Mouse (Mus musculus) liver, embryonic 12.5 days (tissue): ENCODE measurements around the gene Pola1. TPM values are rescaled to one million over a fixed set of nuclear protein-coding genes. Genes with fewer than 3 reads are reported as not detected.
A peak's percentile ranks its signal among the peaks of the same experiment; 100 is the strongest.

Source experiments
- ATAC-seq: fragments of 200-750 bp; cut with Nextera tagmentation; 2 replicates; pipeline ENCODE4 v1.8.0; 2017; ENCODE audit warnings: moderate number of reproducible peaks, mild to moderate bottlenecking, moderate library complexity
- H3K27ac ChIP-seq: fragments of 300-500 bp; sonication (generic); 2 replicates; pipeline ENCODE4 v1.5.1; 2016; ENCODE audit warnings: mild to moderate bottlenecking
- H3K27me3 ChIP-seq: fragments of 300-500 bp; sonication (generic); replicated peaks from 2 replicates; pipeline ENCODE4 v1.6.1; 2016; ENCODE audit warnings: mild to moderate bottlenecking, moderate library complexity
- H3K36me3 ChIP-seq: fragments of 300-500 bp; sonication (generic); 2 replicates; pipeline ENCODE4 v1.6.1; 2016; ENCODE audit warnings: mild to moderate bottlenecking, moderate library complexity
- H3K4me1 ChIP-seq: fragments of 300-500 bp; sonication (generic); 2 replicates; pipeline ENCODE4 v1.6.1; 2016
- H3K4me2 ChIP-seq: fragments of 300-500 bp; sonication (generic); 2 replicates; pipeline ENCODE4 v1.6.1; 2016; ENCODE audit warnings: mild to moderate bottlenecking, moderate library complexity
- H3K4me3 ChIP-seq: fragments of 300-500 bp; sonication (generic); 2 replicates; pipeline ENCODE4 v1.5.1; 2016; ENCODE audit warnings: mild to moderate bottlenecking, moderate library complexity
- H3K9ac ChIP-seq: fragments of 300-500 bp; sonication (generic); 2 replicates; pipeline ENCODE4 v1.6.1; 2016; ENCODE audit warnings: mild to moderate bottlenecking, moderate library complexity
- H3K9me3 ChIP-seq: fragments of 300-500 bp; sonication (generic); replicated peaks from 2 replicates; pipeline ENCODE4 v1.6.1; 2016; ENCODE audit warnings: mild to moderate bottlenecking, moderate library complexity
- WGBS: fragments of 180-500 bp; shearing (Covaris S2); methylation state at CpG from one replicate; pipeline ENCODE4 v1.1.7; 2016; ENCODE audit not compliant: insufficient replicate concordance; 5-methylcytosine and 5-hydroxymethylcytosine counted together
- polyA plus RNA-seq: library from polyadenylated mRNA; unstranded; fragments of >200 nt; fragmentation: Nextera tagmentation; extraction: Ambion mirVana; gene quantifications from 2 replicates; pipeline ENCODE4 v1.2.1, GENCODE M21; 2016

Gene Pola1
- polyA plus RNA-seq, 1 experiment from 2014 or later: 23.1 TPM

GRCm38 (mm10) chrX:93634861-93635375, 3.0 kb upstream of the Pola1 start:
- Histone ChIP-seq H3K4me3 (no peak overlapping the region), H3K27ac (no peak overlapping the region), H3K4me2 (no peak overlapping the region), H3K36me3 (no peaks in the 10 kb centered on the region), H3K27me3 (peaks cover 7% of the 10 kb centered on the region; the same call in 1 of the 2 replicates), H3K9me3 (no peaks in the 10 kb centered on the region), H3K9ac (no peak overlapping the region), H3K4me1 (peaks cover 5% of the 10 kb centered on the region; the same call in 1 of the 2 replicates)
- WGBS: 61% methylated on average over 2 of the region's 2 CpGs
- ATAC-seq: no peak

GRCm38 (mm10) chrX:93630256-93630655, 1.7 kb downstream of the Pola1 start:
- Histone ChIP-seq H3K4me3 (peak overlapping the region; percentile 64), H3K36me3 (peaks cover 15% of the 10 kb centered on the region), H3K27me3 (0 out of 2 replicates have a peak, but pooled peaks cover 3% of the 10 kb centered on the region), H3K4me1 (peaks cover 15% of the 10 kb centered on the region), H3K9me3 (no peaks in the 10 kb centered on the region), H3K27ac (no peak overlapping the region), H3K4me2 (peak overlapping the region; percentile 70), H3K9ac (no peak overlapping the region)
- ATAC-seq: no peak
- 54% methylated on average over 1 of the region's 1 CpGs for WGBS

- no peaks in the 10 kb centered on the region for H3K4me1 ChIP-seq
- H3K9me3 ChIP-seq: no peaks in the 10 kb centered on the region
- H3K36me3 ChIP-seq: peaks cover 61% of the 10 kb centered on the region
- H3K4me2 ChIP-seq: no peak overlapping the region
- no peak overlapping the region for H3K4me3 ChIP-seq
- H3K9ac ChIP-seq: no peak overlapping the region
- ATAC-seq: no peak
- no peak overlapping the region for H3K27ac ChIP-seq
- H3K27me3 ChIP-seq: no peaks in the 10 kb centered on the region
- 47% methylated on average over 1 of the region's 1 CpGs for WGBS
Measured at GRCm38 (mm10) chrX:93602214-93602613, 29.7 kb downstream of the Pola1 start.

GRCm38 (mm10) chrX:93594283-93594682, 37.7 kb downstream of the Pola1 start:
- no peak overlapping the region for H3K27ac ChIP-seq
- no peaks in the 10 kb centered on the region for H3K4me1 ChIP-seq
- no peak overlapping the region for H3K4me2 ChIP-seq
- no peaks in the 10 kb centered on the region for H3K27me3 ChIP-seq
- no peak overlapping the region for H3K4me3 ChIP-seq
- no peaks in the 10 kb centered on the region for H3K9me3 ChIP-seq
- H3K36me3 ChIP-seq: peaks cover 53% of the 10 kb centered on the region
- 87% methylated on average over 4 of the region's 4 CpGs for WGBS
- ATAC-seq: no peak
- no peak overlapping the region for H3K9ac ChIP-seq

GRCm38 (mm10) chrX:93580931-93581330, 51.0 kb downstream of the Pola1 start:
- Histone ChIP-seq H3K27ac (no peak overlapping the region), H3K9me3 (no peaks in the 10 kb centered on the region), H3K4me2 (no peak overlapping the region), H3K4me1 (no peaks in the 10 kb centered on the region), H3K9ac (no peak overlapping the region), H3K27me3 (no peaks in the 10 kb centered on the region), H3K4me3 (no peak overlapping the region), H3K36me3 (peaks cover 39% of the 10 kb centered on the region)
- no peak for ATAC-seq
- 83% methylated on average over 2 of the region's 2 CpGs for whole genome bisulfite sequencing

- Histone ChIP-seq H3K27me3 (no peaks in the 10 kb centered on the region), H3K9ac (no peak overlapping the region), H3K4me1 (no peaks in the 10 kb centered on the region), H3K27ac (no peak overlapping the region), H3K36me3 (peaks cover 19% of the 10 kb centered on the region), H3K4me3 (no peak overlapping the region), H3K4me2 (no peak overlapping the region), H3K9me3 (no peaks in the 10 kb centered on the region)
- ATAC-seq: no peak
- WGBS: 27% methylated on average over 1 of the region's 1 CpGs
Measured at GRCm38 (mm10) chrX:93557171-93557570, 74.8 kb downstream of the Pola1 start.

- no peak overlapping the region for H3K4me3 ChIP-seq
- 83% methylated on average over 2 of the region's 2 CpGs for WGBS
- no peak overlapping the region for H3K9ac ChIP-seq
- no peak for ATAC-seq
- H3K4me2 ChIP-seq: no peak overlapping the region
- H3K36me3 ChIP-seq: 0 out of 2 replicates have a peak, but pooled peaks cover 17% of the 10 kb centered on the region
- no peak overlapping the region for H3K27ac ChIP-seq
- H3K9me3 ChIP-seq: no peaks in the 10 kb centered on the region
- H3K4me1 ChIP-seq: no peaks in the 10 kb centered on the region
- H3K27me3 ChIP-seq: no peaks in the 10 kb centered on the region
Measured at GRCm38 (mm10) chrX:93539779-93540178, 92.2 kb downstream of the Pola1 start.

- H3K4me1 ChIP-seq: no peaks in the 10 kb centered on the region
- no peaks in the 10 kb centered on the region for H3K9me3 ChIP-seq
- H3K9ac ChIP-seq: no peak overlapping the region
- no peak overlapping the region for H3K4me2 ChIP-seq
- no peaks in the 10 kb centered on the region for H3K27me3 ChIP-seq
- no peaks in the 10 kb centered on the region; the same call in 1 of the 2 replicates for H3K36me3 ChIP-seq
- H3K4me3 ChIP-seq: no peak overlapping the region
- no peak for ATAC-seq
- no peak overlapping the region for H3K27ac ChIP-seq
- 62% methylated on average over 2 of the region's 2 CpGs for WGBS
Measured at GRCm38 (mm10) chrX:93502865-93503353, 129.0 kb downstream of the Pola1 start.

GRCm38 (mm10) chrX:93497597-93497996, 134.4 kb downstream of the Pola1 start:
- no peak overlapping the region for H3K27ac ChIP-seq
- no peaks in the 10 kb centered on the region for H3K27me3 ChIP-seq
- no peak overlapping the region for H3K4me3 ChIP-seq
- H3K4me2 ChIP-seq: no peak overlapping the region
- no peaks in the 10 kb centered on the region for H3K9me3 ChIP-seq
- no peaks in the 10 kb centered on the region for H3K36me3 ChIP-seq
- no peaks in the 10 kb centered on the region for H3K4me1 ChIP-seq
- WGBS: 86% methylated on average over 6 of the region's 6 CpGs
- ATAC-seq: no peak
- no peak overlapping the region for H3K9ac ChIP-seq

- H3K27me3 ChIP-seq: no peaks in the 10 kb centered on the region
- WGBS: 43% methylated on average over 1 of the region's 1 CpGs
- H3K4me1 ChIP-seq: no peaks in the 10 kb centered on the region
- no peak overlapping the region for H3K4me2 ChIP-seq
- ATAC-seq: no peak
- no peak overlapping the region for H3K9ac ChIP-seq
- no peak overlapping the region for H3K4me3 ChIP-seq
- H3K27ac ChIP-seq: no peak overlapping the region
- no peaks in the 10 kb centered on the region for H3K9me3 ChIP-seq
- H3K36me3 ChIP-seq: no peaks in the 10 kb centered on the region
Measured at GRCm38 (mm10) chrX:93465711-93466110, 166.2 kb downstream of the Pola1 start.

GRCm38 (mm10) chrX:93429738-93430260, 202.2 kb downstream of the Pola1 start:
- Histone ChIP-seq H3K4me1 (no peaks in the 10 kb centered on the region), H3K9me3 (no peaks in the 10 kb centered on the region), H3K9ac (no peak overlapping the region), H3K27me3 (no peaks in the 10 kb centered on the region), H3K4me2 (no peak overlapping the region), H3K36me3 (no peaks in the 10 kb centered on the region), H3K27ac (no peak overlapping the region), H3K4me3 (no peak overlapping the region)
- no peak for ATAC-seq
- WGBS: 76% methylated on average over 6 of the region's 6 CpGs

GRCm38 (mm10) chrX:93428956-93429737, 202.8 kb downstream of the Pola1 start:
- H3K9me3 ChIP-seq: no peaks in the 10 kb centered on the region
- no peak overlapping the region for H3K4me2 ChIP-seq
- ATAC-seq: no peak
- no peaks in the 10 kb centered on the region for H3K4me1 ChIP-seq
- H3K4me3 ChIP-seq: no peak overlapping the region
- no peak overlapping the region for H3K27ac ChIP-seq
- no peaks in the 10 kb centered on the region for H3K36me3 ChIP-seq
- H3K9ac ChIP-seq: no peak overlapping the region
- H3K27me3 ChIP-seq: no peaks in the 10 kb centered on the region
- 77% methylated on average over 9 of the region's 9 CpGs for WGBS
